Mouse (Mus musculus): ENCODE results near the gene Wbp1l.

The Wbp1l gene

DNA sequence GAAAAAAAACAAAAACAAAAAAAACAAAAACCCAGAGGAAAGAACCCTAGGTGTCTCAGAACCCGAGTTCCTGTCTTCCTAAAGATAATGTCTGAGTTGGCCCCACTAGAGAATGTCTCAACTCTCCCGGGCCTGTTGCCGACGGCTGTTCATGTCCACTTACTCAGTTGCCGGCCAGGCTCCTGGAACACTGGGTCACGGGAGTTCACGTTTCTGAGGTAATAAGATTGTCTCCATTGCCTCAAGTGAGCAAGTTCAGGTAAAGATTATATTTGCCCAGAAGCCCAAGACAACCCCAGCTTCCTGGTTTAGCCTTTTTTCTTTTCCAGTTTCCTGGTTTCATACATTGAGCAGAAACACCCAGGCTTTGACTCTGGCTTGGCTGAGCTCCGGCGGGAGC is 60.0 kb downstream of the Wbp1l start:
- DNase-seq (ENCODE audit: low spot score) = no peak

- DNase-seq (ENCODE audit: low spot score) = no peak
These were observed 62.6 kb downstream of the Wbp1l start for GRCm38 (mm10) chr19:46661511-46661910.

GRCm38 (mm10) chr19:46662214-46662613 is 63.3 kb downstream of the Wbp1l start:
- DNase-seq (ENCODE audit: low spot score) = no peak

DNA sequence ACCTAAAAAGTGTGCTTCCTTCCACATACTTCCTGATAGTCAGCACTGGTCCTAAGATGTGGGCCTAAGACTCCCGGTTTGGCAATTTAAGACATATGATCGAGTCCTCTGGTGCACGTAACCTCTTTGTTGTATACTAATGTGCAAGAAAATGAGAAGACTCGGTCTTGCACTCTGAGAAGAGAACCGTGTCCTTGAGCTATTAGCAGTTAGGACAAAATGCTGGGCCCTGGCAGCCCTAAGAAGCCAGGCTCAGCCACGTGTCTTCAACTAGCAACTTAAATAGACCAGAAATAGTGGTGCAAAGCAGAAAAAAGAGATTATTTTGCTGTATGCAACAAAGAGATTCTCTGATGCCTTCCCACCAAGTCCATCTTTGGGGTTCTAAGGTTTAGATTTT is 63.9 kb downstream of the Wbp1l start:
- no peak for DNase-seq (ENCODE audit: low spot score)

DNA sequence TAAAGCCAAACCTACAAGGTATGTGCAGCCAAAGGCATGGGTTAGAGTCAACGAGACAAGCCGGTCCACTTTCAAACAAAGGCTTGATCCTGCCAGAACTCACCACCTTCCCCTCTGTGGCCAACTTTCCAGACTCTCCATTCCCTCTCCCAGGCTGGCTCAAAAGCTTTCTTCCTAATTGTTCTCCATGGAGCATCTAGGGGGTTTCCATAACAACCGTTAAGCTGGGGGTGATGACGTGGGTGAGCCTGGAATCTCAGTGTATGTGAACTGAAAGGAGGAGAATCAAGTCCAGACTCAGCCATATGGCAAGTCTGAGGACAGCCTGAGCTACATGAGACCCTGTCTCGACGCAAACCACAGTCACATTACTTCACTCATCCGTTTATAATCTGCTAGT is 66.6 kb downstream of the Wbp1l start:
- no peak for DNase-seq (ENCODE audit: low spot score)

- DNase-seq (ENCODE audit: low spot score) = no peak
These were observed 68.4 kb downstream of the Wbp1l start for GRCm38 (mm10) chr19:46667300-46667699.

DNA sequence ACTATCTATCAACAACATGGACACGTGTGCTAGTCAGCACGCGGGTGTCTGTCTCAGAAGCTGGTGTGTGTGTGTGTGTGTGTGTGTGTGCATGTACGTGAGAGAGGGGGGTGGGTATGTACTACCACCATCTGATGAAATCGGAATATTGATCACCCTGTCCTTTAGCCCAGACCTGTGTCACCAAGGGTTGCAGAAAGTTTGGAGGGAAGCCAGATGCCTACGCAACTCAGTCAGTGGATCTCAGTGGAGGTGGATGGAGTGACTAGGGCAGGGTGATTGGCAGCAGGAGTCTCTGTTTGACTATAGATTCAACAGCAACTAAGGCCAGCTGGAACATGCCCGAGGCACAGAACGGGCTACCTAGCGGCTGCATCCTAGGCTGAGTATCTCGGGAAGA is 69.4 kb downstream of the Wbp1l start:
- DNase-seq (ENCODE audit: low spot score) = no peak

DNA sequence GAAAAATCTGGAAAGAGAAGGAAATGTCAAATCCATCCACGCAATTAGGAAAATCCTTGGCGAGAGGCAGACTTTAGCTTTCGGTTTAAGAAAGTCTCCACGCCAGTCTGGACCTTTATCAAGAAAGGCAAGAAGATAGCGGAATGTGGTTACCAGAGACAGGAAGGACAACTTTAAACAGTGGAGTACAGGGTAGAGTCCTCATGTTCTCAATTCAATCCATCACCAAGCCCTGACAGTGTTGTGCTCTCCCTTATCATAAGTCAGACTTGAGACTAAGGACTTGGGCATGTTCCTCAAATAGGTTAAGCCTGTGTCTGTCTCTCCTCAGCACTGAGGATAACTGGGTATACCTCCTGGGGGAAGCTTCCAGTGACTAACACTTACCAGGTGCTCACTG is 70.9 kb downstream of the Wbp1l start:
- DNase-seq (ENCODE audit: low spot score) = no peak

DNA sequence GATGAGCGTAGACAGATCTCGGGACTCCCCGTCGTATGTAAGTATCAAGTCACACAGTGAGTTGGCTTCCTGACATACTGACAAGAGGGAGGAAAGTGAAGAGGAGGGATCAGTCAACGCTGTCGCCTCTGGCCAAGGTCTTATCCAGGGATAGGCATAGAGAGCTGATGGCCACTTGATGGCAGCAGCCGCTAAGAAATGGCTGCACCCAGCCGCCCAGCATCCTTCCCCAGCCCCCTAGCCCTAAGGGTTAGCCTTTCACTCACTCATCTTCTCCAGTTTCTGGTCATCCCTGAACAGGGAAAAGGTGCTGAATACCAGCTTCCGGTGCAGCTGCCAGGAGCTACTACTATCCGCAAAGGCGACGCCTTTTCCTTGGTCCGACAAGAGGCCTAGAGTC is 71.8 kb downstream of the Wbp1l start:
- DNase-seq (ENCODE audit: low spot score) = peak; percentile 52

DNA sequence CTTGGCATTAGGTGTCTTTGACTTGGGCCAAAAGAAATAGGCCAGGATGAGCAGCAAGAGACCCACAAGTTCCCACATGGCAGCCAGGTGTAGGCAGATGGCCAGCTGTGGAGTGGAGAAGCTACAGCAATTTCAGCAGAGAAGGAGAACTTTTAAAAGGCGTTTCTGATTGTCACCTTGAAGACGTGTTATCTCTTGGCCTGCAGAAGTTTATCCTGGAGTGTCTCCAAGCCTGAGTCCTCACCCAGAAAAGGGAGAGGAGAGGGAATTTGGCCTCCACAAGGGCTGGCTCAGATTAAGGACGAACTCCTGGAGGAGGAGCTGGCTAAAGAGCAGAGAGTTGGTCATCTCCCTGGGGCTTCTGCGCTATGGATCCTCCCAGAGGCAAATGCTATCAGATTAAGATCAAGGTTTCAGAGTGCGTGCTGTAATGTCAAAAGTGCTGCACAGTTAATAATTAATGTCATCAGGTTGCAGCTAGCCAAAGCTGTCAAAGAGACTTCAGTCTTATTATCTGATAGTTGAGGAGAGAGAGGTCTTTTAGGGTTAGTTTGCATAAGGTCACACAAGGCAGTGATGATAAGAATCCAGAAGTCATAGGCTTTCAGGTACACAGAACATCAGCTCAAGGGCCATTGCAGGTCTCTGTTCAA is 74.0 kb downstream of the Wbp1l start, which contains the start of gene Cyp17a1:
Cyp17a1 (minus strand) TSS at position 407 of the 653 bp plus-strand sequence.
- no peak for DNase-seq (ENCODE audit: low spot score)

DNA sequence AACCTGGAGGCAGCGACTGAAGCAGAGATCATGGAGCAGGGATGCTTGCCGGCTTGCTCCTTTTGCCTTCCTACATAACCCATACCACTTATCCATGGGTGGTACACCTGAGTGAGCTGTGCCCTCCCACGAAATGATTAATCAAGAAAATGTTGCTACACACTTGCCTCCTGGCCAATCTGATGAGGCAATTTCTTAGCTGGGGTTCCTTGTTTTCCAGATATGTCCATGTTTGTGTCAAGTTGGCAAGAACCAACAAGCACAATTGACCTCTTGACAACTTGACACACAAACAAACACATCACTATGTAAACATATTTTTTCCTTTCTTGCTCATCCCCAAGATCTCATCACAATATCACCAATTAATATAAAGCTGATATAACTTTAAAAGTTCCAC is 76.8 kb downstream of the Wbp1l start:
- no peak for DNase-seq (ENCODE audit: low spot score)

DNA sequence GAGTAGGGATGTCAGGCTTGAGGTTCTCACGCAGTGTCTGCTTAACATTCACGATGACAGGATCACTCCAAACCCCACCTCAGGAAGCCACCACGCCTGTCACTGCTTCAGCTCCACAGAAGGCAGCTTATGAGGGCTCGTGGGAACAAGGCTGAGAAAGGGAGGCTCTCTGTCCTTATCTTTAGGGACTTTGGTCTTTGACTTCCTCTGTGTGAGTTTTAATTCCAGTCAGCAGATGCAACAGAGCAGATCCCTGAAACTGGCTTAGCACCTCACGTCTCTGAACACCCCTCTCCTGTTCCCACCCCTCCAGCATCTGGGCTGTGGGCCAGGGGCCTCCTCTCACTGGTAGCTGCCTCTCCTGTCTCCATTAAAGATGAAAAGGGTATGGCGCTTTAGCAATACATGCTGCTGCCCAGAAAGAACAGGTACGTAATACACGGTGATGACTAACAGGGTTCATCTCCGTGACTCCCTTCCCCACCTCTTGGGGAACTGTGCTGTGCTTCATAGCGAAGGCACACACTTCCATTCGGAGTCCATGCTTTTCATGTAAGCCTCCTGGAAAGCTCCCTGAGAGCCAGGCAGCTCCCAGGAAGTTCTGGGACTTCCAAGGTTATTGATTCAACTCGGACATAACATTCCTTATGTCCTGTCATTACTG is 81.0 kb downstream of the Wbp1l start:
- DNase-seq (ENCODE audit: low spot score) = no peak

GRCm38 (mm10) chr19:46689460-46690372 is 90.8 kb downstream of the Wbp1l start, which contains the start of gene Borcs7:
Gene Borcs7, plus strand, starts transcription at chr19:46689906.
- DNase-seq (ENCODE audit: low spot score) = peak; percentile 79

GRCm38 (mm10) chr19:46690387-46690786 is 91.5 kb downstream of the Wbp1l start:
- no peak for DNase-seq (ENCODE audit: low spot score)

DNA sequence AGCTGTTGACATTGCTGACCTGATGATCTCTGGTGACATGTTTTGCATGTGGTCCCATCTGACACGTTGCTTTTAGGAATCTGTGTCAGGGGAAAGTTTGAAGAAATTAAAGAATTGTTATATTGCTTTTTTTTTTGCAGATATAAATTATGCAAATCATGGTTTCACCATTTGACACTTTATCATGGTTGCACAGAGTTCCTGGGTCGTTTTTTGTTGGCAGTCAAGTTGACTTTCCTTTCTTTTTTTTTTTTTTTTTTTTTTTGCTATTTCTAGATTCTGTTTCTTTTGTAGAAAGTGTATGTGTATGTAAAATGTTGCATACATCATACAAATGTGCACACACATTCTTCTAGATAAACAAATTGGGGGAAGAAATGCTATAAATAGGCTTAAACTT is 92.2 kb downstream of the Wbp1l start:
- no peak for DNase-seq (ENCODE audit: low spot score)

DNA sequence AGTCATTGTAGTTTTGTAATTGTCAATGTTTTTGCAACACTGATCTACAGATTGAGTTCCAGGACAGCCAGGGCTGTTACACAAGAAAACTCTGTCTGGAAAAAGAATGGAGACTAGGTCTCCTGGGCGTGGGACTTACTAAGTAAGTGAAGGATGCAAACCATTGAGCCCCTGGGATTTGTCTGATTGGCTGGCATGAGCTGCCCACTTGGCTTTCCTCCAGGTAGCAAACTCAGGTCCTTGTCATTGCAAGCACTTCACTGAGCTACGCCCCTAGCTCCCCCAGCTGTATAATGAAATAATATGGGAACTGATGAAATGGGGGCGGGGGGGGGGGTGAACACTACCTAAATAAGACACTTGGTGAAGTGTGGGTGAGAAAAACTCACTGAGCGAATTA is 94.3 kb downstream of the Wbp1l start:
- peak; percentile 29 for DNase-seq (ENCODE audit: low spot score)

DNA sequence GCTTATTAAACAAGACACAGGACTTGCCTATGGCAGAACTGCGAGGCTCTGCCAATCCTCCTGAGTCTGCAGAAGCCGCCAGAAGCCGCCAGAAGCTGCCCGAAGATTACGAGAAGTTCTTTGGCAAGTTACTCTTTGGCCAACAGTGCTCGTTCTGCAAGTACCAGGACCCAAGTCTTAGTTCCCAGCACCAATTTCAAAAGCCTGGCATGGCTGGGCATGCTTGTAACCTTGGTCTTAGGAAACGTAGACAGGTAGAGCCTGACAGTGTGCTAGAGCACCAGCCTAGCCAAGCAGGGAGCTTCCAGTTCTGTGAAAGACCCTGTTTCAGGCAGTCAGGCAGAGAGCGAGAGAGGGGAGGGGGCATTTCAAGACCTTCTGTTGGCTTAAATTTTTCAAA is 97.6 kb downstream of the Wbp1l start:
- DNase-seq (ENCODE audit: low spot score) = no peak

DNA sequence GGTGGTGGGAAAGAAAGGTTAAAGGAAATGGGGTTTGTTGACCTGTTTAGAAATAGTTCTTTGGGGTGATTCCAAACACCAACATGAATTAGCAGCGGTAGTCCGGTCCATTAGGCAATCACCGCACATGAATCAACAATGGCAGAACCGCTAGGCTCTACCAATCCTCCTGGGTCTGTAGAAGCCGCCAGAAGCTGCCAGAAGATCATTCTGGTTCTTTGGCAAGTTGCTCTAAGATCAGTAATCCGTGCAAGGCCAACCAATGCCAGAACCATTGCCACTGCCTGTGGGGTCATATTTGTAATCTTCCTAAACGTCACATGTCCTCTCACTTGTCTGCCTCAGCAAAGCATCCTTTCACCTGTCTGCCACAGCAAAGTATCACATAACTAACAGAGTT is 98.1 kb downstream of the Wbp1l start:
- no peak for DNase-seq (ENCODE audit: low spot score)

GRCm38 (mm10) chr19:46697840-46698517 is 99.1 kb downstream of the Wbp1l start:
- no peak for DNase-seq (ENCODE audit: low spot score)

- no peak for DNase-seq (ENCODE audit: low spot score)
These were observed 100.2 kb downstream of the Wbp1l start for GRCm38 (mm10) chr19:46699011-46699481.

DNA sequence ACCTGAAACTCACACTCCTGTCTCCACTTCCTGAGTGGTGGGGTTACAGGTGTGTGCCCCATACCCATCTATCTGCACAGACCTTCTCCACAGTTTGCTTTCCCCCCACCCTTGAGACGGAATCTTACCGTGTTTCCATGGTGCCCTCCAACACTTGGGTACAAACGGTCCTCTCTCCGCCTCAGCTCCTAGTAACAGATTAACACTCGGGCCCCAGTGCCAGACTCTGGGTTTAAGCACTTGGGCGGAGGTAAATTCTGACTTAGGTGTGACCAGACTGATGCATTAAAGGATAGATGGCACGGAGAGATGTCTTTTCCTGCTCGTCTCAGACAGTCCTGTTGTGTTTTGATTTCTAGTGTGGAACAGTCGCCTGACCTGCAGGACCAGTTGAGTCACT is 102.3 kb downstream of the Wbp1l start:
- no peak for DNase-seq (ENCODE audit: low spot score)
